Mouse (Mus musculus) limb, embryonic 13.5 days (tissue): ENCODE data around the gene Zfp3. TPM values are rescaled to one million over a fixed set of nuclear protein-coding genes. Genes with fewer than 3 reads are reported as not detected.

ENCODE experiments used
- ATAC-seq: fragments of 200-750 bp; cut with Nextera tagmentation; 2 replicates; pipeline ENCODE4 v1.8.0; 2017; ENCODE audit warnings: low read depth, moderate number of reproducible peaks, moderate TSS enrichment; ENCODE audit not compliant: low FRiP score
- H3K27ac ChIP-seq: fragments of 300-500 bp; sonication (generic); 2 replicates; pipeline ENCODE4 v1.5.1; 2015; ENCODE audit warnings: inconsistent platforms, mild to moderate bottlenecking, moderate library complexity
- H3K27me3 ChIP-seq: fragments of 300-500 bp; sonication (generic); 2 replicates; pipeline ENCODE4 v1.6.1; 2015; ENCODE audit warnings: mild to moderate bottlenecking, inconsistent platforms
- H3K36me3 ChIP-seq: fragments of 300-500 bp; sonication (generic); 2 replicates; pipeline ENCODE4 v1.6.1; 2015; ENCODE audit warnings: inconsistent platforms, mild to moderate bottlenecking, moderate library complexity
- H3K4me1 ChIP-seq: fragments of 300-500 bp; sonication (generic); 2 replicates; pipeline ENCODE4 v1.6.1; 2015; ENCODE audit warnings: inconsistent platforms
- H3K4me2 ChIP-seq: fragments of 300-500 bp; sonication (generic); replicated peaks from 2 replicates; pipeline ENCODE4 v1.6.1; 2015; ENCODE audit warnings: inconsistent platforms, mild to moderate bottlenecking, moderate library complexity
- H3K4me3 ChIP-seq: fragments of 300-500 bp; sonication (generic); 2 replicates; pipeline ENCODE4 v1.5.1; 2015; ENCODE audit warnings: moderate library complexity, mild to moderate bottlenecking, inconsistent platforms
- H3K9ac ChIP-seq: fragments of 300-500 bp; sonication (generic); 2 replicates; pipeline ENCODE4 v1.6.1; 2015; ENCODE audit warnings: mild to moderate bottlenecking, inconsistent platforms
- H3K9me3 ChIP-seq: fragments of 300-500 bp; sonication (generic); 2 replicates; pipeline ENCODE4 v1.6.1; 2016; ENCODE audit warnings: inconsistent platforms
- WGBS: fragments of 180-500 bp; shearing (Covaris S2); methylation state at CpG from one replicate; pipeline ENCODE4 v1.1.7; 2015; 5-methylcytosine and 5-hydroxymethylcytosine counted together
- microRNA-seq: library from miRNA; unstranded; fragments of <30 nt; microRNA quantifications from one replicate; pipeline ENCODE4, GENCODE M21; 2016
- polyA plus RNA-seq: library from polyadenylated mRNA; unstranded; fragments of >200 nt; fragmentation: Nextera tagmentation; extraction: Ambion mirVana; gene quantifications from 2 replicates; pipeline ENCODE4 v1.2.1, GENCODE M21; 2015

Gene Zfp3
- polyA plus RNA-seq, 1 experiment from 2014 or later, result 6.8 TPM

GRCm38 (mm10) chr11:70812365-70812764, 48.4 kb downstream of the Zfp3 start, which contains the start of gene Scimp:
TSS of gene Scimp (minus strand) at chr11:70812586.
- ATAC-seq, result no peak
- no peak within 1 kb of the TSS for H3K4me3 ChIP-seq
- H3K4me2 ChIP-seq, result no peak within 1 kb of the TSS
- 74% methylated on average over 7 of the region's 7 CpGs for WGBS
- H3K36me3 ChIP-seq, result no peaks in the 10 kb centered on the region
- no peaks in the 10 kb centered on the region for H3K27me3 ChIP-seq
- H3K9me3 ChIP-seq, result no peaks in the 10 kb centered on the region
- no peak within 1 kb of the TSS for H3K27ac ChIP-seq
- no peaks in the 10 kb centered on the region for H3K4me1 ChIP-seq
- H3K9ac ChIP-seq, result no peak within 1 kb of the TSS

GRCm38 (mm10) chr11:70815071-70815470, 51.1 kb downstream of the Zfp3 start:
- H3K27ac ChIP-seq, result no peak overlapping the region
- no peak overlapping the region for H3K9ac ChIP-seq
- no peak overlapping the region for H3K4me3 ChIP-seq
- H3K27me3 ChIP-seq, result no peaks in the 10 kb centered on the region
- H3K4me1 ChIP-seq, result no peaks in the 10 kb centered on the region
- no peaks in the 10 kb centered on the region for H3K36me3 ChIP-seq
- WGBS, result 74% methylated on average over 8 of the region's 8 CpGs
- no peak for ATAC-seq
- H3K4me2 ChIP-seq, result no peak overlapping the region
- no peaks in the 10 kb centered on the region for H3K9me3 ChIP-seq

- ATAC-seq, result no peak
- Histone ChIP-seq H3K9ac (no peak overlapping the region), H3K4me3 (no peak overlapping the region), H3K36me3 (no peaks in the 10 kb centered on the region), H3K27me3 (no peaks in the 10 kb centered on the region), H3K4me2 (no peak overlapping the region), H3K4me1 (no peaks in the 10 kb centered on the region), H3K9me3 (no peaks in the 10 kb centered on the region), H3K27ac (no peak overlapping the region)
- WGBS, result 27% methylated on average over 6 of the region's 6 CpGs
Observed at GRCm38 (mm10) chr11:70815498-70816078, 51.6 kb downstream of the Zfp3 start.

GRCm38 (mm10) chr11:70816770-70817169, 52.8 kb downstream of the Zfp3 start:
- Histone ChIP-seq H3K27me3 (no peaks in the 10 kb centered on the region), H3K36me3 (no peaks in the 10 kb centered on the region), H3K9ac (no peak overlapping the region), H3K9me3 (no peaks in the 10 kb centered on the region), H3K4me1 (peaks cover 2% of the 10 kb centered on the region; the same call in 1 of the 2 replicates), H3K27ac (no peak overlapping the region), H3K4me2 (no peak overlapping the region), H3K4me3 (no peak overlapping the region)
- 72% methylated on average over 4 of the region's 4 CpGs for WGBS
- ATAC-seq, result no peak

GRCm38 (mm10) chr11:70820120-70820519, 56.1 kb downstream of the Zfp3 start:
- Histone ChIP-seq H3K36me3 (no peaks in the 10 kb centered on the region), H3K27me3 (no peaks in the 10 kb centered on the region), H3K4me2 (no peak overlapping the region), H3K9ac (no peak overlapping the region), H3K4me1 (peaks cover 8% of the 10 kb centered on the region), H3K4me3 (no peak overlapping the region), H3K27ac (no peak overlapping the region), H3K9me3 (no peaks in the 10 kb centered on the region)
- WGBS, result 51% methylated on average over 8 of the region's 8 CpGs
- ATAC-seq, result no peak

- H3K27ac ChIP-seq, result no peak overlapping the region
- no peaks in the 10 kb centered on the region; the same call in 1 of the 2 replicates for H3K9me3 ChIP-seq
- H3K27me3 ChIP-seq, result no peaks in the 10 kb centered on the region
- H3K4me3 ChIP-seq, result no peak overlapping the region
- 37% methylated on average over 17 of the region's 17 CpGs for WGBS
- no peak overlapping the region for H3K4me2 ChIP-seq
- peaks cover 8% of the 10 kb centered on the region for H3K4me1 ChIP-seq
- no peaks in the 10 kb centered on the region for H3K36me3 ChIP-seq
- no peak for ATAC-seq
- no peak overlapping the region for H3K9ac ChIP-seq
Observed at GRCm38 (mm10) chr11:70821728-70822591, 58.0 kb downstream of the Zfp3 start.

Small RNA genes within 50 kb of the gene (microRNA-seq; reads per million reads assigned to microRNA genes)
- gene Gm22760, result not detected

Other genes starting within 250 kb of the Zfp3 start
- gene Vmo1, start 249.6 kb upstream of the Zfp3 start, polyA plus RNA-seq, result 0.31 and 0.41 TPM in 2 replicates
- gene Gltpd2, start 245.0 kb upstream of the Zfp3 start, polyA plus RNA-seq, result 0.43 and 0.92 TPM in 2 replicates
- 828 and 869 TPM in 2 replicates for gene Psmb6, start 238.8 kb upstream of the Zfp3 start, polyA plus RNA-seq
- gene Gm40193, start 231.3 kb upstream of the Zfp3 start, polyA plus RNA-seq, result not detected in 2 replicates
- 4.5 and 5.7 TPM in 2 replicates for gene Pld2, start 224.1 kb upstream of the Zfp3 start, polyA plus RNA-seq
- 14.1 and 15.5 TPM in 2 replicates for gene Mink1, start 201.3 kb upstream of the Zfp3 start, polyA plus RNA-seq
- not detected in 2 replicates for gene 4930544D05Rik, start 148.4 kb upstream of the Zfp3 start, polyA plus RNA-seq
- gene Chrne, start 145.0 kb upstream of the Zfp3 start, polyA plus RNA-seq, result not detected in 2 replicates
- 0.18 and 0.22 TPM in 2 replicates for gene Gp1ba, start 125.1 kb upstream of the Zfp3 start, polyA plus RNA-seq
- 120 and 129 TPM in 2 replicates for gene Rnf167, start 117.0 kb upstream of the Zfp3 start, polyA plus RNA-seq
- 165 and 173 TPM in 2 replicates for gene Slc25a11, start 116.7 kb upstream of the Zfp3 start, polyA plus RNA-seq
- 1,638 and 1,674 TPM in 2 replicates for gene Pfn1, start 109.6 kb upstream of the Zfp3 start, polyA plus RNA-seq
- gene Eno3, start 107.0 kb upstream of the Zfp3 start, polyA plus RNA-seq, result 52.3 and 57.1 TPM in 2 replicates
- 159 and 165 TPM in 2 replicates for gene Spag7, start 94.8 kb upstream of the Zfp3 start, polyA plus RNA-seq
- 11.8 and 15.1 TPM in 2 replicates for gene Camta2, start 76.1 kb upstream of the Zfp3 start, polyA plus RNA-seq
- gene Inca1, start 64.1 kb upstream of the Zfp3 start, polyA plus RNA-seq, result 1.6 and 1.8 TPM in 2 replicates
- gene Kif1c, start 63.7 kb upstream of the Zfp3 start, polyA plus RNA-seq, result 3.4 and 3.6 TPM in 2 replicates
- gene Scimp, start 48.4 kb downstream of the Zfp3 start, polyA plus RNA-seq, result 0.22 and 0.23 TPM in 2 replicates
- 38.5 and 39.7 TPM in 2 replicates for gene Rabep1, start 80.6 kb downstream of the Zfp3 start, polyA plus RNA-seq
- gene Nup88, start 205.8 kb downstream of the Zfp3 start, polyA plus RNA-seq, result 128 and 134 TPM in 2 replicates
- 76.8 and 80.1 TPM in 2 replicates for gene Rpain, start 206.0 kb downstream of the Zfp3 start, polyA plus RNA-seq
- gene C1qbp, start 218.8 kb downstream of the Zfp3 start, polyA plus RNA-seq, result 235 and 241 TPM in 2 replicates
- gene Dhx33, start 240.2 kb downstream of the Zfp3 start, polyA plus RNA-seq, result 20.5 and 23.1 TPM in 2 replicates